Mouse (Mus musculus) heart, embryonic 13.5 days (tissue): Measurements from ENCODE around the gene Ankmy2. TPM values are rescaled to one million over a fixed set of nuclear protein-coding genes. Genes with fewer than 3 reads are reported as not detected.
"Not testable (repeated sequence)": the region's sequence is repeated elsewhere in the genome, so short reads cannot be mapped to it uniquely, and the experiment has no call there.

Source experiments
- ATAC-seq: fragments of 200-750 bp; cut with Nextera tagmentation; 2 replicates; pipeline ENCODE4 v1.8.0; 2017; ENCODE audit warnings: moderate TSS enrichment; ENCODE audit not compliant: insufficient number of reproducible peaks, low FRiP score, low TSS enrichment; ENCODE audit errors: extremely low read depth
- H3K27ac ChIP-seq: fragments of 300-500 bp; sonication (generic); replicated peaks from 2 replicates; pipeline ENCODE4 v1.5.1; 2015; ENCODE audit warnings: moderate library complexity, mild to moderate bottlenecking, inconsistent platforms
- H3K27me3 ChIP-seq: fragments of 300-500 bp; sonication (generic); replicated peaks from 2 replicates; pipeline ENCODE4 v1.6.1; 2015; ENCODE audit warnings: mild to moderate bottlenecking, inconsistent platforms
- H3K36me3 ChIP-seq: fragments of 300-500 bp; sonication (generic); 2 replicates; pipeline ENCODE4 v1.6.1; 2015; ENCODE audit warnings: mild to moderate bottlenecking, inconsistent platforms
- H3K4me1 ChIP-seq: fragments of 300-500 bp; sonication (generic); 2 replicates; pipeline ENCODE4 v1.6.1; 2015; ENCODE audit warnings: inconsistent platforms
- H3K4me2 ChIP-seq: fragments of 300-500 bp; sonication (generic); 2 replicates; pipeline ENCODE4 v1.6.1; 2015; ENCODE audit warnings: inconsistent platforms, mild to moderate bottlenecking, moderate library complexity
- H3K4me3 ChIP-seq: fragments of 300-500 bp; sonication (generic); 2 replicates; pipeline ENCODE4 v1.5.1; 2015; ENCODE audit warnings: moderate library complexity, mild to moderate bottlenecking, inconsistent platforms
- H3K9ac ChIP-seq: fragments of 300-500 bp; sonication (generic); 2 replicates; pipeline ENCODE4 v1.6.1; 2015; ENCODE audit warnings: inconsistent platforms, mild to moderate bottlenecking, moderate library complexity
- H3K9me3 ChIP-seq: fragments of 300-500 bp; sonication (generic); 2 replicates; pipeline ENCODE4 v1.6.1; 2016; ENCODE audit warnings: inconsistent platforms
- WGBS: fragments of 180-500 bp; shearing (Covaris S2); methylation state at CpG from one replicate; pipeline ENCODE4 v1.1.7; 2015; ENCODE audit warnings: mixed read lengths; 5-methylcytosine and 5-hydroxymethylcytosine counted together
- polyA plus RNA-seq: library from polyadenylated mRNA; unstranded; fragments of >200 nt; fragmentation: Nextera tagmentation; extraction: Ambion mirVana; gene quantifications from 2 replicates; pipeline ENCODE4 v1.2.1, GENCODE M21; 2015

Ankmy2 gene
- polyA plus RNA-seq, 1 experiment from 2014 or later, result 25.9 TPM

DNA sequence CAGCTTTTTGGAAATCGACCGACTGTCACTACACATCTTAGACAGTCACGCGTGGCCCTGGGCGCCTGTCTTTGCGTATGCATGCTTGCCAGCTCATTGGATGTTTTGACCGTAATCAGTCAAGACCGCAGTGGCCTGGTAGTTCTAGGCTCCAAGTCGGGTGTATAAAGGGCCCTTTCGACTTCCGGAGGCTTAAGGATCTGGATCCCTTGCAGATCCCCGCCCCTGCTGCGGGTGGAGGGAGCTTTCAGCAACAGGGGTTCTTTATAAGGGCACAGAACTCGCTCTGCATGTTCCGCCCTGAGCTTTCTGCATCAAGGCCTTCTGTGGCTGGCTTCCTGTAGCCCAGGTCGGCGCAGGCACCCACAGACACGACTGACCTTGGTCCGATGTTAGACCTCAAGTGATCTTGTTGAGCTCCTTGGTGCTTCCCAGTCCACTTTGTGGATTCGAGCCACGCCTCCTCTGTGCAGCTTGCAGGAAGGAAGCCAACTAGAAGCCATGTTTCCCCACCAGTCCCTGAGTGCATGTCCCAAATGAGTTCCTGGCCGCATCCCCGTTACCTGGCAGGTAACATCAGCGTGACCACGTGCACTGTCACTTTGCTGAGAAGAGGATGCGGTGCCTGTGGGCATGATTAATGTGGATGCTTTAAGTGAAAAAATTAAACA, 859 bp downstream of the Ankmy2 start, which contains the start of gene Bzw2:
Gene Bzw2, minus strand, starts transcription at position 443 of the 671 bp plus-strand sequence.
- Histone ChIP-seq H3K9me3 (no peaks in the 10 kb centered on the region), H3K27me3 (no peaks in the 10 kb centered on the region), H3K4me3 (peak within 1 kb of the TSS; percentile 83), H3K36me3 (peaks cover 7% of the 10 kb centered on the region; the same call in 1 of the 2 replicates), H3K4me1 (peaks cover 34% of the 10 kb centered on the region), H3K4me2 (peak within 1 kb of the TSS; percentile 75), H3K27ac (peak within 1 kb of the TSS; percentile 93), H3K9ac (peak within 1 kb of the TSS; percentile 93)
- ATAC-seq, result 0 out of 2 replicates have a peak, but pooled peaks have one; percentile 12
- WGBS, result 2% methylated on average over 26 of the region's 26 CpGs

DNA sequence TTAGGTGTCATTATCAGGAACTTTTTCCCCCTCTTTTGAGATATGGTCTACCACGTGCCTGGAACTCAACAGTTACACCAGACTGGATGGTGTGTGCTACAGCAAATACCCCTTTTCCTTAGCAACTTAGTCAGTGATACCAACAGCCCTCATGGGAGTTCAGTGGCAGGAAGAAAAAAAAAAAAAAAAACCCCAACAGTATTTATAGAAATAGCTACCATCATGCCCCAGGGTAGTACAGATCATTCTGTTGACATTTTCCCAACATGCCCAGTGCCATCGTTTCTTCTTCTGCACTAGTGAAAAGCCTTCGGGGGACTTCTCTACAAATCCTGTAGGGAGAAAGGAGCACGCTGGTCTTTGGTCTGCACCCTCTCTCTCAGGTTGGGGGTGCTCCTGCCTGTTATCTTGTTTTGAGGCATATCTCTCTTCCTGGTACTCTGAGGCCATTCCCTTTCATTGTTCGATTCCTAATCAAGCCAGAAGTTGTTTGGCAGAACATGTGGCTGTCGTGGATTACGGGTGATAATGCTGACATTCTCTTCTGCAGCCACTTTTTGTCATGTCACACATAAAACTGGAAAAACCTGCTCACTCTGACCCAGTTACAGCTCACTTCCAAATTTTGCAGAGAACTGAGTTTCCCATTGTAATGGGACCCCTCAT, 7.3 kb downstream of the Ankmy2 start:
- Histone ChIP-seq H3K9ac (no peak overlapping the region), H3K27ac (no peak overlapping the region), H3K4me1 (peaks cover 29% of the 10 kb centered on the region), H3K27me3 (no peaks in the 10 kb centered on the region), H3K4me2 (no peak overlapping the region), H3K9me3 (no peaks in the 10 kb centered on the region), H3K4me3 (no peak overlapping the region), H3K36me3 (peaks cover 26% of the 10 kb centered on the region)
- WGBS, result 36% methylated on average over 7 of the region's 7 CpGs
- ATAC-seq, result no peak

DNA sequence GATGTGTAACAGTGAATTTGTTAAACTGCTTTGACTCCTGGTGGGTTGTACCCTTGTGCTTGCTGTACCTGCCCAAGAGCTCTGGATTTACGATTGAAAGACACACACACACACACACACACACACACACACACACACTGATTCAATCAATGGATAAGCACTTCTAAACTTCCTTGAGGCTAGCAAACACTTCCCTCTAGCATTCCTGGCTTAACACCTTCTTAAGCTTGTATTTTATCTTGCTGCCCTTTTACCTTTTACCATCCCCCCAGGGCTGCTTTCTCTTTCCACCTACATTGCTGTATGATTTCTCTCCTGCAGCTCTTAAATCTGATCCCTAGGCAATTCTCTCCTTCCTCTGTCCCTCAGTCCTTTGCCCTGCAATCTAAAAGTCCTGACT, 8.4 kb downstream of the Ankmy2 start:
- 50% methylated on average over 1 of the region's 1 CpGs for WGBS
- H3K9ac ChIP-seq, result no peak overlapping the region

DNA sequence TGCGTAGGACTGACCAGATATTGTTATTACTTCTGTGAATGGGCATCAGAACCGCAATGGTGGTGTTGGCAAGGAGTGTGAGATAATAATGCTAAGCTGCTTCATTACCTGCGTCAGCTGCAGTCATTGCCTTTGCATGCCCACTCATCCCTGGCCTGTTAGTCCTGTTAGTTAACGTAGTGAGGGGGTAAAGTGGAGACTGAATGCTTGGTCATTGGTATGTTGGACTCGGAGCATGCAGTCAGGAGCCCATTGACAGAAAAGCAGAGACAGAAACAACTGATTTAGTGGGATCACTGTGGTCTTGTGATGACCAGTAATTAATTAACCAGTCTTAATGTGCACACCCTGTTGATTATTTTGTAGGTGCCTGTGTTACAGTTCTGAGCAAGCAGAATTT, 20.3 kb downstream of the Ankmy2 start:
- H3K27me3 ChIP-seq, result no peaks in the 10 kb centered on the region
- no peak overlapping the region for H3K4me2 ChIP-seq
- no peaks in the 10 kb centered on the region for H3K9me3 ChIP-seq
- no peak overlapping the region for H3K9ac ChIP-seq
- no peak overlapping the region for H3K27ac ChIP-seq
- ATAC-seq, result no peak
- no peak overlapping the region for H3K4me3 ChIP-seq
- H3K36me3 ChIP-seq, result peaks cover 71% of the 10 kb centered on the region
- WGBS, result 92% methylated on average over 5 of the region's 5 CpGs
- H3K4me1 ChIP-seq, result peaks cover 2% of the 10 kb centered on the region; the same call in 1 of the 2 replicates

More for the DNA sequence above, 8.4 kb downstream of the Ankmy2 start:
- no peak overlapping the region for H3K4me2 ChIP-seq
- no peak overlapping the region for H3K4me3 ChIP-seq
- H3K9me3 ChIP-seq, result no peaks in the 10 kb centered on the region
- peaks cover 31% of the 10 kb centered on the region for H3K36me3 ChIP-seq
- no peak overlapping the region for H3K27ac ChIP-seq
- no peak for ATAC-seq
- H3K4me1 ChIP-seq, result peaks cover 29% of the 10 kb centered on the region
- H3K27me3 ChIP-seq, result no peaks in the 10 kb centered on the region

DNA sequence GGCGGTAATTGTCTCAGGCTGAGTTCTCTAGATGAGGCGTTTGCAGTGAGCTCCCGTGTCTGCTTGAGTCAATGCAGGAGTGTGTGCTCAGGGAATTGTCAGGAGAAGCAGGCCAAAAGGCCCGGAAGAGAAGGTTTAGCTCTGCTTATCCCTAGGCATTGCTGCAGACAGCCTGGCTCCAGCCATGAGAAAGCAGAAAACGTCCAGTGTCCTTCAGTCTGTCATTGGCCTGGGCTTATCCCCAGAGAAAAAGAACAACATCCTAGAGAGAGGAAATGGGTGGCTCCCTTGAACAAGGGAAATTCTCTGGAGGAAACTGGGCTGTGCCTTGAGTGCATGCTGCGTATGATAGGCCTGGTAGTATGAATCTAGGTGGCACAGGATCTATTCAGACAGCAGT, 25.7 kb downstream of the Ankmy2 start:
- no peak overlapping the region for H3K9ac ChIP-seq
- H3K4me3 ChIP-seq, result no peak overlapping the region
- H3K4me1 ChIP-seq, result peaks cover 9% of the 10 kb centered on the region; the same call in 1 of the 2 replicates
- 0 out of 2 replicates have a peak, but pooled peaks have one; percentile 19 for ATAC-seq
- WGBS, result 56% methylated on average over 6 of the region's 6 CpGs
- H3K4me2 ChIP-seq, result no peak overlapping the region
- H3K9me3 ChIP-seq, result no peaks in the 10 kb centered on the region
- H3K27me3 ChIP-seq, result no peaks in the 10 kb centered on the region
- H3K36me3 ChIP-seq, result peaks cover 68% of the 10 kb centered on the region
- peak overlapping the region; percentile 70 for H3K27ac ChIP-seq

DNA sequence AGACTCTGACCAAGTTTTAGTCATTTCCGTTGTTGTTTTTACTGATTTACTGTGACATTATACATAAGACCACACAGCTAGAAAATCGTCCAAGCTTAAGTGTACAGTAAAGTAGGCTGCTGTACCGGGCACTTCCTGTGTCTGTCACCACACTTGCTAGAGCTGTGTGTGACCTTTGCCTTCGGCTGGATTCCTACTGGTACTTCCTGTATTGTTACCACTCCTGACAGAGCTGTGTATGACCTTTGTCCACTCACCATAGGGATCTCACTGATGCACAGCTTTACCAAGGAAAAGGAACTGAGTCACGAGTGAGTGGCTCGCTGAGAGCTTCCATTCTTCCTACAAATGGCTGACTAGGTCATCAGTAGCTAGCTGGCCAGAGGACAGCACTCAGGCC, 30.2 kb downstream of the Ankmy2 start:
- Histone ChIP-seq H3K27me3 (no peaks in the 10 kb centered on the region), H3K4me3 (no peak overlapping the region), H3K27ac (no peak overlapping the region), H3K9me3 (no peaks in the 10 kb centered on the region), H3K4me2 (no peak overlapping the region), H3K9ac (no peak overlapping the region), H3K4me1 (peaks cover 9% of the 10 kb centered on the region; the same call in 1 of the 2 replicates), H3K36me3 (peaks cover 90% of the 10 kb centered on the region)
- no peak for ATAC-seq
- WGBS, result 60% methylated on average over 6 of the region's 6 CpGs

DNA sequence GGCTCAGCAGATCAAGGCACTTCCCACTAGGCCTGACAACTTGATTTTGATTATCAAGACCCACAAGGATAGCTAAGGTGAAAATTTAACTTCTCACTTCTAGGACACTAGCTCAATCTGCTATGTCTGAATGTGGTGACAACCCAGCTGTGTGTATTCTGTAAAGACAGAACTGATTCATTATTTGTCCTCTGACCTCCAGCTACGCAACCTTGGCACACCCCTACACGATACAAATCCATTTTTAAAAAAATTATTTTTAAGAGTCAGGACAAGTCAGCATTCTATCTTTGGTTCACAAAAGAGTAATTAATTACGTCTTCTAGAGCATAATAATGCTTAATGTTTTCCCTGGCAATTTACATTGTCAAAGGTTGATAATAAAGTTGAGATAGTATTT, 32.7 kb downstream of the Ankmy2 start:
- whole genome bisulfite sequencing, result 89% methylated on average over 3 of the region's 3 CpGs
- Histone ChIP-seq H3K4me3 (no peak overlapping the region), H3K4me2 (no peak overlapping the region), H3K36me3 (peaks cover 86% of the 10 kb centered on the region), H3K4me1 (no peaks in the 10 kb centered on the region), H3K9ac (no peak overlapping the region), H3K27me3 (no peaks in the 10 kb centered on the region), H3K27ac (no peak overlapping the region), H3K9me3 (no peaks in the 10 kb centered on the region)
- no peak for ATAC-seq

DNA sequence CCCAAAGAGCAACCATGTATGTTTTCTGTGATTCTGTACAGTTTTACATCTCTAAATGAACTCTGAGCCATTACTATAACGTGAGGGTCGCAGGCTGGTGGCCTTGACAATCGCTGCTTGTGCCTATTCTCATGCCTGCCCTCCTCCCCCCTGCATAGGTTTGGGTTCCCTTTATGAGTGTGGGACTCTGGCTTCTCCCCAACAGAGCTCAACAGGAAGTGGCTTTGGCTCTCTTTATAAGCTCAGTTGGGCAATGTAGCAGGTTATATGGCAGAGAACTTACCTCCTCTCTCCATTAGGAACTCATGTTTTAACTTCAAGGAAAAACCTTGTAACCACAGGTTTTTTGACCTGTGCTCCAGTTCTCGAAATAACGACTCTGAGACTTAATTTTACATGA, 33.4 kb downstream of the Ankmy2 start:
- ATAC-seq, result no peak
- Histone ChIP-seq H3K9me3 (no peaks in the 10 kb centered on the region), H3K4me3 (no peak overlapping the region), H3K4me2 (no peak overlapping the region), H3K36me3 (peaks cover 89% of the 10 kb centered on the region), H3K27me3 (no peaks in the 10 kb centered on the region), H3K4me1 (no peaks in the 10 kb centered on the region), H3K9ac (no peak overlapping the region), H3K27ac (no peak overlapping the region)
- 84% methylated on average over 5 of the region's 5 CpGs for WGBS

DNA sequence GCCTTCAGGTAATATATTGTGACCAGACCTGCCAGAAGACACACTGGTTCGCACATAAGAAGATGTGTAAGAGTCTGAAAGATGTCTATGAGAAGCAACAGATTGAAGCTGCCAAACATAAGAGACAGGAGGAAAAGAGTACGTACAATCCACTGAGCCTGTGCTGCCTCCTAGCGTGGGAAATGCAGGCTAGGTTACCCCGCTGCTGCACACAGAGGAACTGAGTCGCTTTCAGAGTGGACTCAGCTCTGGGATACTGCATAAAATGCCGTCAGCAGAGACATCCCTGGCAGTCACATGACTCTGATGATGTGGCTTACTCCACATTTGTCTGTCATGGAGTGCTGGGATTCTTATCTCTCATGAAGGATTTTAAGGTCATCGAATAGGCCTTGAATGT, 38.1 kb downstream of the Ankmy2 start:
- H3K9me3 ChIP-seq, result peaks cover 19% of the 10 kb centered on the region
- H3K27me3 ChIP-seq, result no peaks in the 10 kb centered on the region
- H3K4me3 ChIP-seq, result no peak overlapping the region
- H3K4me2 ChIP-seq, result no peak overlapping the region
- no peak overlapping the region for H3K27ac ChIP-seq
- H3K9ac ChIP-seq, result no peak overlapping the region
- no peaks in the 10 kb centered on the region for H3K4me1 ChIP-seq
- WGBS, result 83% methylated on average over 7 of the region's 7 CpGs
- no peak for ATAC-seq
- peaks cover 83% of the 10 kb centered on the region for H3K36me3 ChIP-seq

DNA sequence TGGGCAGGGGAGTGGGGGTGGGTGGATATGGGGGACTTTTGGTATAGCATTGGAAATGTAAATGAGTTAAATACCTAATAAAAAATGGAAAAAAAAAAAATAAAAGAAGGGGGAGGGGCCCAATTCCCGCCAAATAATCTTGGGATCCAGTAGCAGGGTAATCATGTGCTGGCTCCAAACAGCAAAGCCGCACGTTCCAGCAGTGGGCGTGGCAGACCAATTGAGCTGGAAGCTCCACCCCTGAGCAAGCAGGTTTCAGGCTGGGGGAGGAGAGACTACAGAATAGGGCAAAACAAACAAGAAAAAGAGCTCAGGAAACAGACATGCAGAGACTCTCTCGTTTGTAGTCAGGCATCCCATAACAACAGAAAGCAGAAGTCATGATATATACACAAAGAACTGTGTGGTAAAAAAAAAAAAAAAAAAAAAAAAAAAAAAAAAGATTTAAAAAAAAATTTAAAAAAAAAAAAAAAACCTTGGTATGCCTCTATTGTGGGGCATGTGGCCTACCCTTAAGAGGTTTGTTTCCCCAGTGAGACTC, 48.7 kb downstream of the Ankmy2 start:
- ATAC-seq, H3K4me2 ChIP-seq, H3K9me3 ChIP-seq, H3K36me3 ChIP-seq, H3K9ac ChIP-seq, H3K27me3 ChIP-seq, H3K4me3 ChIP-seq, H3K27ac ChIP-seq, H3K4me1 ChIP-seq: not testable (repeated sequence)
- WGBS, result 53% methylated on average over 5 of the region's 5 CpGs

DNA sequence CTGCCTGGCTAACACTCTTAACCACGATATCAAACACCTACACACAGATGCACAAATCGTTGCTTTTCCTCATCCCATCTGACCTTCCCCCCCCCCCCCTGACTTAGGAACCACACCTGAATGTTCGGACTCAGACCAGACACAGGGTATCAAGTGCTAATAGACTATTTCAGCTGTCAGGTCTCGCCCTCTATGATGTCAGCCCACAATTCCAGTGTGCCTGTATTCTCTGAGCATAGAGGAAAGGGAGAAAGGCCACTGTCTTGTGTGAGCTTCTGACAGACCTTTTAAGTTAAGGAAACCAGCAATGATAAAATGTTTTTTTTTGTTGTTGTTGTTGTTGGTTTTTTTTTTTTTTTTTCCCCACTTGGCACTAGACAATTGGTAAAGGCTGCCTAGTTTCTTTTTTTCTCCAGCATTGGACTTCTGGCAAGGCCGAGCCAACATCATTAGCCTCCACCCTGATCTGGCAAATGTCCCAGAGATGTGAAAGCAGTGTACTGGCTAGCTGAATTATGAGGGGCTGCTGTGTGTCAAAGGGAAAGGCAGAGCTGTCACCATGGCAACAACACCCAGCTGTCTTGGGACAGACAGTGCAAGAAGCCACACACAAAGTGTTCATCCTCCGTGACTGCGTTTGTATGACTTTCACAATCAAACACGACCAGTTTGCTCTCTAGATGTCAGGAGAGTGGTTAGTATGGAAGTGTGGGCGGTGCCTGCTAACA, 50.3 kb downstream of the Ankmy2 start:
- H3K4me3 ChIP-seq, result peak overlapping the region; percentile 15; the same call in 1 of the 2 replicates
- H3K36me3 ChIP-seq, result no peaks in the 10 kb centered on the region
- peaks cover 9% of the 10 kb centered on the region; the same call in 1 of the 2 replicates for H3K4me1 ChIP-seq
- WGBS, result 47% methylated on average over 9 of the region's 9 CpGs
- no peak for ATAC-seq
- H3K9me3 ChIP-seq, result no peaks in the 10 kb centered on the region
- no peak overlapping the region for H3K9ac ChIP-seq
- H3K27me3 ChIP-seq, result no peaks in the 10 kb centered on the region
- H3K4me2 ChIP-seq, result peak overlapping the region; percentile 44
- no peak overlapping the region for H3K27ac ChIP-seq
